Mouse (Mus musculus) small intestine, adult 2 months (tissue): ENCODE data around the gene Ccl20.

Source experiments
- CTCF ChIP-seq: fragments of 200-500 bp; IDR thresholded peaks from 2 replicates; pipeline ENCODE4 v1.5.1; 2012; ENCODE audit warnings: low read depth, mild to moderate bottlenecking, control low read depth, inconsistent platforms, low read length, moderate library complexity, mixed read lengths; ENCODE audit not compliant: insufficient replicate concordance, insufficient read length; ENCODE audit errors: extremely low read depth
- POLR2A ChIP-seq: fragments of 200-500 bp; IDR thresholded peaks from 2 replicates; pipeline ENCODE4 v1.6.1; 2012; ENCODE audit warnings: low read depth, mild to moderate bottlenecking, control low read depth, inconsistent platforms, low read length, moderate library complexity

- TF ChIP-seq POLR2A (no peak), CTCF (no peak)
Observed at GRCm38 (mm10) chr1:83096935-83097334, 19.6 kb upstream of the Ccl20 start.
